Mouse (Mus musculus) hindbrain, postnatal 0 days (tissue): Measurements from ENCODE around the gene Pmpcb. TPM values are rescaled to one million over a fixed set of nuclear protein-coding genes. Genes with fewer than 3 reads are reported as not detected.

ENCODE experiments used
- ATAC-seq: fragments of 200-750 bp; cut with Nextera tagmentation; 2 replicates; pipeline ENCODE4 v1.8.0; 2017; ENCODE audit warnings: mild to moderate bottlenecking, moderate TSS enrichment, moderate library complexity
- DNase-seq: peaks from one replicate; pipeline ENCODE4 v3.0.0-alpha.2; 2015; ENCODE audit warnings: low spot score
- H3K27ac ChIP-seq: fragments of 300-500 bp; sonication (generic); 2 replicates; pipeline ENCODE4 v1.5.1; 2014; ENCODE audit warnings: mild to moderate bottlenecking
- H3K27me3 ChIP-seq: fragments of 300-500 bp; sonication (generic); 2 replicates; pipeline ENCODE4 v1.6.1; 2014; ENCODE audit warnings: low read length, mixed read lengths; ENCODE audit not compliant: insufficient read depth
- H3K36me3 ChIP-seq: fragments of 300-500 bp; sonication (generic); 2 replicates; pipeline ENCODE4 v1.6.1; 2014; ENCODE audit warnings: low read length, mixed read lengths; ENCODE audit not compliant: insufficient read depth
- H3K4me1 ChIP-seq: fragments of 300-500 bp; sonication (generic); 2 replicates; pipeline ENCODE4 v1.6.1; 2014; ENCODE audit warnings: antibody characterized with exemption, low read length, mixed read lengths; ENCODE audit not compliant: insufficient read depth
- H3K4me2 ChIP-seq: fragments of 300-500 bp; sonication (generic); 2 replicates; pipeline ENCODE4 v1.6.1; 2014; ENCODE audit warnings: low read depth, mild to moderate bottlenecking, low read length, moderate library complexity, mixed read lengths
- H3K4me3 ChIP-seq: fragments of 300-500 bp; sonication (generic); 2 replicates; pipeline ENCODE4 v1.5.1; 2014; ENCODE audit warnings: low read length
- H3K9ac ChIP-seq: fragments of 300-500 bp; sonication (generic); replicated peaks from 2 replicates; pipeline ENCODE4 v1.6.1; 2014; ENCODE audit warnings: mild to moderate bottlenecking, low read length, moderate library complexity, mixed read lengths
- H3K9me3 ChIP-seq: fragments of 300-500 bp; sonication (generic); 2 replicates; pipeline ENCODE4 v1.6.1; 2016; ENCODE audit warnings: low read length, mixed read lengths
- CTCF ChIP-seq: IDR thresholded peaks from 2 replicates; pipeline ENCODE4 v1.5.1; 2016; ENCODE audit warnings: antibody characterized with exemption, control low read depth, low read depth
- WGBS: fragments of 180-500 bp; shearing (Covaris S2); extraction: QIAGEN DNeasy Blood & Tissue Kit; methylation state at CpG from one replicate; pipeline ENCODE4 v1.1.7; 2014; 5-methylcytosine and 5-hydroxymethylcytosine counted together
- polyA plus RNA-seq: library from polyadenylated mRNA; unstranded; fragments of >200 nt; fragmentation: Nextera tagmentation; extraction: Ambion mirVana; gene quantifications from 2 replicates; pipeline ENCODE4 v1.2.1, GENCODE M21; 2015
- total RNA-seq: library from RNA; depleted of rRNA; stranded (reverse); fragments of >200 nt; gene quantifications from 2 replicates; pipeline ENCODE4 v1.2.3, GENCODE M21; 2014; rRNA removed

Gene Pmpcb
- total and polyA plus RNA-seq, 2 experiments from 2014 or later, result 64.9 to 128 TPM

DNA sequence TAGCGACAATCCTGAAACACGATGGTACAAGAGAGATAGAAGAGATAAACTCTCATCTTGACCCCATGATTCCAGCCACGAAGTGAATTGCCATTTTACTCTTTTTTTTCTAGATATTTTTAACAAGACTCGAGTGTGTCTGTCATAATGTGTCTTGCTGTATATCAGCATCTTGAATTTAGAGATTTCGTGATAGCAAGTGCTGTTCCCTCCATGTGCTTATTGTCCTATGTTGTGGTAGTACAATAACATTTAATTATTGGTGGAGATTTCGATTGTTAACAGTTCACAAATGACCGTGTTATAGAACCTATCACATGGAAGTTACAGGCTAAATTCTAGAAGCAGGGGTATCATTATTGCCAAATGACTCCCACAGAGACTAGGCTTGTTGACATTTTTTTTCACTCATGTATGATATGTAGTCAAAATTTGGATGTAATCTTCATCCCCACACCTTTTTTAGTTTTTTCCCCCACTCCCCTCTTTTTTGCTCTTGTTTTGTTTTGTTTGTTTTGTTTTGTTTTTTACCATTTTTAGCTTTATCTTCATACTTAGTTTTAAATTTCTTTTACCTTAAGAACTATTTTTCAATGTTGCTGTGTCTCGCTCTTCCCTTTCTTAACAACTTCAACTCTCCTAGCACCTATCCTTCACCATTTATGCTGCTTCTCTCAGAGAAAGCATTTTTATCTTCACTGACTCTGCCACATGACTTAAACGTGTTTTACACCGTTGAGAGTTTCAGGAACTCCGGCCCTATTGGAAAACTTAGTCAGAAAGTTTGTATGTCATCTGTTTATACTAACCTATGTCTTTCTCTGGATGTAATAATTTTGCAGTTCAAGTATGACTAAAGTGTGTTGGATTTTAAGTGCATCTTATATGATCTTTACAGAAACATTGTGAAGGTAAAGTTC lies 50.5 kb downstream of the Pmpcb start:
- Histone ChIP-seq H3K4me3 (peak overlapping the region; percentile 65), H3K4me1 (peaks cover 9% of the 10 kb centered on the region), H3K27me3 (no peaks in the 10 kb centered on the region), H3K4me2 (peak overlapping the region; percentile 83), H3K27ac (peak overlapping the region; percentile 73; the same call in 1 of the 2 replicates), H3K9me3 (no peaks in the 10 kb centered on the region), H3K36me3 (peaks cover 6% of the 10 kb centered on the region; the same call in 1 of the 2 replicates), H3K9ac (peak overlapping the region; percentile 78)
- DNase-seq (no peak), ATAC-seq (no peak)
- no peak for TF ChIP-seq CTCF
- 39% methylated on average over 11 of the region's 11 CpGs for WGBS

DNA sequence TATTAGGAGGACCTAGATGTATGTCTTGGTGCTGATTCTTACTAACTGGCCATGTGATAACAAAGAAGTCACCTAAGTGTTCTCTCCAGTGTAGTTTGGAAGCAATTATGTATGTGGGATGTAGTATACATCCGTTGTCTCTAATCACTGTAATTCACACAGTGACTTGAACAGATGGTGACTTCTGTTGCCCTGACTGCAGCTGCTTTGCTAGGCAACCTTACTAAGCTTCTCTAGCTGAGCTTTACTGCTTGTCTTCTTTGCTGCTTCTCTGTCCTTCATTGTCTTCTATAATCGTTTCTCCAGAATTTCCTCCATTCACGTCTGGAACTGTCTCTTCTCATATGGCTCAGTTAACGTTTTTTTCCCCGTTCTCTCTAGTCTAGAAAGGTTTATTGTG lies 52.1 kb downstream of the Pmpcb start:
- Histone ChIP-seq H3K27me3 (no peaks in the 10 kb centered on the region), H3K4me2 (no peak overlapping the region), H3K4me3 (no peak overlapping the region), H3K36me3 (no peaks in the 10 kb centered on the region; the same call in 1 of the 2 replicates), H3K9me3 (no peaks in the 10 kb centered on the region), H3K27ac (no peak overlapping the region), H3K4me1 (peaks cover 9% of the 10 kb centered on the region), H3K9ac (no peak overlapping the region)
- WGBS, result 66% methylated on average over 5 of the region's 5 CpGs
- TF ChIP-seq CTCF, result no peak
- ATAC-seq (no peak), DNase-seq (no peak)

GRCm38 (mm10) chr5:21792166-21792565 lies 55.2 kb downstream of the Pmpcb start:
- Histone ChIP-seq H3K36me3 (peaks cover 18% of the 10 kb centered on the region), H3K9me3 (no peaks in the 10 kb centered on the region), H3K4me1 (peaks cover 9% of the 10 kb centered on the region), H3K4me2 (no peak overlapping the region), H3K27me3 (no peaks in the 10 kb centered on the region), H3K4me3 (no peak overlapping the region), H3K9ac (no peak overlapping the region), H3K27ac (no peak overlapping the region)
- DNase-seq (no peak), ATAC-seq (no peak)
- no peak for TF ChIP-seq CTCF

DNA sequence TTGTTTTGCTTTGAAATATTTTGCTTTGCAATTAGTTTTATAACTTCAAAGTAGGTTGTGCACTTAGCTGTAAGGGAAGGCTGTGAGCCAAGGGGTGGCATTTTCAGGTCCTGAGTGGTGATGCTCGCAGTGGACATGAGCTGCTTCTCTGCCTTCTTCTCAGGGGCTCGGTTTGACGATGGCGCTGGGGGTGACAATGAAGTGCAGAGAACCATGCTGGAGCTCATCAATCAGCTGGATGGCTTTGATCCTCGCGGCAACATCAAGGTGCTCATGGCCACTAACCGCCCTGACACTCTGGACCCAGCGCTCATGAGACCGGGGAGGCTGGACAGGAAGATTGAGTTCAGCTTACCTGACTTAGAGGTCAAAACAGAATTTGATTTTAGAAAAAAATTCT lies 66.0 kb downstream of the Pmpcb start:
- DNase-seq, result no peak
- H3K27ac ChIP-seq, result no peak overlapping the region
- no peaks in the 10 kb centered on the region for H3K27me3 ChIP-seq
- no peak for ATAC-seq
- no peak overlapping the region for H3K4me3 ChIP-seq
- H3K4me1 ChIP-seq, result no peaks in the 10 kb centered on the region
- WGBS, result 93% methylated on average over 9 of the region's 9 CpGs
- no peak overlapping the region for H3K4me2 ChIP-seq
- H3K9me3 ChIP-seq, result no peaks in the 10 kb centered on the region
- peaks cover 51% of the 10 kb centered on the region for H3K36me3 ChIP-seq
- TF ChIP-seq CTCF, result no peak
- H3K9ac ChIP-seq, result no peak overlapping the region

- ATAC-seq, result peak; percentile 53; the same call in 1 of the 2 replicates
Measured at GRCm38 (mm10) chr5:21803691-21804188, 66.8 kb downstream of the Pmpcb start.

GRCm38 (mm10) chr5:21804837-21805236 lies 67.9 kb downstream of the Pmpcb start:
- Histone ChIP-seq H3K4me2 (no peak overlapping the region), H3K36me3 (peaks cover 37% of the 10 kb centered on the region), H3K4me1 (no peaks in the 10 kb centered on the region), H3K9me3 (no peaks in the 10 kb centered on the region), H3K9ac (no peak overlapping the region), H3K27ac (no peak overlapping the region), H3K4me3 (no peak overlapping the region), H3K27me3 (no peaks in the 10 kb centered on the region)
- WGBS, result 81% methylated on average over 4 of the region's 4 CpGs
- DNase-seq (no peak), ATAC-seq (no peak)
- TF ChIP-seq CTCF, result no peak

More at GRCm38 (mm10) chr5:21803691-21804188, 66.8 kb downstream of the Pmpcb start:
- Histone ChIP-seq H3K9me3 (no peaks in the 10 kb centered on the region), H3K4me2 (no peak overlapping the region), H3K27ac (no peak overlapping the region), H3K27me3 (no peaks in the 10 kb centered on the region), H3K9ac (no peak overlapping the region), H3K4me1 (no peaks in the 10 kb centered on the region), H3K36me3 (peaks cover 47% of the 10 kb centered on the region), H3K4me3 (no peak overlapping the region)
- WGBS, result 82% methylated on average over 12 of the region's 12 CpGs
- TF ChIP-seq CTCF, result no peak
- peak; percentile 22 for DNase-seq

Other genes with a start within 250 kb of the Pmpcb start
- 1.9 and 2.9 TPM in 2 replicates for gene Lrrc17, start 193.6 kb upstream of the Pmpcb start, total RNA-seq
- gene Lrrc17, start 193.6 kb upstream of the Pmpcb start, polyA plus RNA-seq, result 3.3 and 3.9 TPM in 2 replicates
- gene Fbxl13, start 91.5 kb upstream of the Pmpcb start, total RNA-seq, result 0.16 and 0.25 TPM in 2 replicates
- gene Fbxl13, start 91.5 kb upstream of the Pmpcb start, polyA plus RNA-seq, result 0.16 and 0.23 TPM in 2 replicates
- 77.9 and 78.7 TPM in 2 replicates for gene Armc10, start 91.3 kb upstream of the Pmpcb start, total RNA-seq
- 32.8 and 34.4 TPM in 2 replicates for gene Armc10, start 91.3 kb upstream of the Pmpcb start, polyA plus RNA-seq
- 3.9 and 4.2 TPM in 2 replicates for gene Napepld, start 35.7 kb upstream of the Pmpcb start, total RNA-seq
- 1.4 and 1.5 TPM in 2 replicates for gene Napepld, start 35.7 kb upstream of the Pmpcb start, polyA plus RNA-seq
- 14.5 and 20.0 TPM in 2 replicates for gene Dnajc2, start 48.1 kb downstream of the Pmpcb start, total RNA-seq
- gene Dnajc2, start 48.1 kb downstream of the Pmpcb start, polyA plus RNA-seq, result 69.8 and 70.7 TPM in 2 replicates
- gene Psmc2, start 48.1 kb downstream of the Pmpcb start, total RNA-seq, result 28.3 and 36.9 TPM in 2 replicates
- gene Psmc2, start 48.1 kb downstream of the Pmpcb start, polyA plus RNA-seq, result 185 and 186 TPM in 2 replicates
- 0.84 and 1.5 TPM in 2 replicates for gene Slc26a5, start 128.5 kb downstream of the Pmpcb start, total RNA-seq
- gene Slc26a5, start 128.5 kb downstream of the Pmpcb start, polyA plus RNA-seq, result 0.30 and 1.0 TPM in 2 replicates